Mouse (Mus musculus) small intestine, adult 2 months (tissue): ENCODE results near the gene Them7.

Source experiments
- CTCF ChIP-seq: fragments of 200-500 bp; IDR thresholded peaks from 2 replicates; pipeline ENCODE4 v1.5.1; 2012; ENCODE audit warnings: low read depth, mild to moderate bottlenecking, control low read depth, inconsistent platforms, low read length, moderate library complexity, mixed read lengths; ENCODE audit not compliant: insufficient replicate concordance, insufficient read length; ENCODE audit errors: extremely low read depth
- POLR2A ChIP-seq: fragments of 200-500 bp; IDR thresholded peaks from 2 replicates; pipeline ENCODE4 v1.6.1; 2012; ENCODE audit warnings: low read depth, mild to moderate bottlenecking, control low read depth, inconsistent platforms, low read length, moderate library complexity

- no peak for TF ChIP-seq CTCF
- no peak for TF ChIP-seq POLR2A
Observed at GRCm38 (mm10) chr2:105389007-105389890, 165.1 kb downstream of the Them7 start.
